Mouse (Mus musculus): ENCODE data around the gene Snd1. TPM values are rescaled to one million over a fixed set of nuclear protein-coding genes. Genes with fewer than 3 reads are reported as not detected.

Gene Snd1
- total RNA-seq, 2 experiments from 2014 or later, result 114 TPM

- no peak for DNase-seq
- intact Hi-C loops (cut with DNase I), result no loop called here
Measured at GRCm38 (mm10) chr6:28783953-28784352, 309.0 kb downstream of the Snd1 start.

- no peak for DNase-seq
- intact Hi-C loops (cut with DNase I), result no loop called here
Measured at GRCm38 (mm10) chr6:28785770-28786169, 310.8 kb downstream of the Snd1 start.

GRCm38 (mm10) chr6:28787133-28787532 is 312.2 kb downstream of the Snd1 start:
- no peak for DNase-seq
- intact Hi-C loops (cut with DNase I), result no loop called here

- DNase-seq, result no peak
Measured at GRCm38 (mm10) chr6:28789685-28790084, 314.7 kb downstream of the Snd1 start.

GRCm38 (mm10) chr6:28791183-28791582 is 316.2 kb downstream of the Snd1 start:
- intact Hi-C loops (cut with DNase I), result loop anchor here (10.0 kb wide), 1 partner anchor 86 kb away; no protein-coding TSS in a partner anchor
- DNase-seq, result no peak

More at GRCm38 (mm10) chr6:28789685-28790084, 314.7 kb downstream of the Snd1 start:
- intact Hi-C loops (cut with DNase I), result loop anchor here (10.0 kb wide), 1 partner anchor 85 kb away; no protein-coding TSS in a partner anchor

GRCm38 (mm10) chr6:28791809-28792208 is 316.9 kb downstream of the Snd1 start:
- intact Hi-C loops (cut with DNase I), result loop anchor here (10.0 kb wide), 1 partner anchor 87 kb away; no protein-coding TSS in a partner anchor
- DNase-seq, result no peak

GRCm38 (mm10) chr6:28795380-28795779 is 320.4 kb downstream of the Snd1 start:
- intact Hi-C loops (cut with DNase I), result loop anchor here (10.0 kb wide), 1 partner anchor 91 kb away; no protein-coding TSS in a partner anchor
- no peak for DNase-seq

GRCm38 (mm10) chr6:28795792-28796515 is 321.0 kb downstream of the Snd1 start:
- intact Hi-C loops (cut with DNase I), result loop anchor here (10.0 kb wide), 1 partner anchor 91 kb away; no protein-coding TSS in a partner anchor
- DNase-seq, result no peak

- DNase-seq, result no peak
- intact Hi-C loops (cut with DNase I), result loop anchor here (10.0 kb wide), 1 partner anchor 95 kb away; no protein-coding TSS in a partner anchor
Measured at GRCm38 (mm10) chr6:28799818-28800217, 324.9 kb downstream of the Snd1 start.

- peak; percentile 39 for DNase-seq
- intact Hi-C loops (cut with DNase I), result no loop called here
Measured at GRCm38 (mm10) chr6:28800976-28801375, 326.0 kb downstream of the Snd1 start.

GRCm38 (mm10) chr6:28803678-28804279 is 328.8 kb downstream of the Snd1 start:
- intact Hi-C loops (cut with DNase I), result no loop called here
- no peak for DNase-seq

GRCm38 (mm10) chr6:28804751-28805150 is 329.8 kb downstream of the Snd1 start:
- DNase-seq, result no peak
- intact Hi-C loops (cut with DNase I), result no loop called here

GRCm38 (mm10) chr6:28813057-28813456 is 338.1 kb downstream of the Snd1 start:
- DNase-seq, result no peak
- intact Hi-C loops (cut with DNase I), result no loop called here

GRCm38 (mm10) chr6:28814895-28815294 is 340.0 kb downstream of the Snd1 start:
- no peak for DNase-seq
- intact Hi-C loops (cut with DNase I), result no loop called here

GRCm38 (mm10) chr6:28817039-28817438 is 342.1 kb downstream of the Snd1 start:
- DNase-seq, result peak; percentile 69
- intact Hi-C loops (cut with DNase I), result no loop called here

GRCm38 (mm10) chr6:28819509-28820358 is 344.8 kb downstream of the Snd1 start:
- no peak for DNase-seq
- intact Hi-C loops (cut with DNase I), result no loop called here

GRCm38 (mm10) chr6:28822296-28822695 is 347.4 kb downstream of the Snd1 start:
- DNase-seq, result no peak
- intact Hi-C loops (cut with DNase I), result no loop called here

- DNase-seq, result no peak
- intact Hi-C loops (cut with DNase I), result no loop called here
Measured at GRCm38 (mm10) chr6:28823375-28823774, 348.4 kb downstream of the Snd1 start.

- no peak for DNase-seq
- intact Hi-C loops (cut with DNase I), result no loop called here
Measured at GRCm38 (mm10) chr6:28823802-28824201, 348.9 kb downstream of the Snd1 start.

GRCm38 (mm10) chr6:28825894-28826293 is 351.0 kb downstream of the Snd1 start:
- intact Hi-C loops (cut with DNase I), result no loop called here
- DNase-seq, result no peak

Data from left cerebral cortex, postnatal 4 days (tissue).